Mouse (Mus musculus): ENCODE measurements around the gene Exoc4. TPM values are rescaled to one million over a fixed set of nuclear protein-coding genes. Genes with fewer than 3 reads are reported as not detected.

The Exoc4 gene
- 10 to 100 TPM; 87.6 to 90.9 TPM for total RNA-seq (2021)
- long read RNA-seq, experiment 1, full-length matches to known transcripts: 2 of 11 reads
- long read RNA-seq, experiment 1, partial matches to known transcripts: 3 of 11 reads
- long read RNA-seq, experiment 1, other reads (novel, unspliced or antisense): 6 of 11 reads
- long read RNA-seq, experiment 2, full-length matches to known transcripts: 7 of 25 reads
- long read RNA-seq, experiment 2, partial matches to known transcripts: 9 of 25 reads
- long read RNA-seq, experiment 2, other reads (novel, unspliced or antisense): 9 of 25 reads

- Histone ChIP-seq H3K27ac (peak within 1 kb of the TSS; percentile 94), H3K4me3 (peak within 1 kb of the TSS; percentile 79)
- TF ChIP-seq CTCF (conservative IDR thresholded peaks at IDR 0.05): peak; percentile 41
- DNase-seq (ENCODE audit: low spot score in 2 of 2): peak; percentile 92 to 98
Observed at GRCm38 (mm10) chr6:33248894-33249758, at the start of gene Exoc4. Gene Exoc4 (plus strand): TSS chr6:33249085.

- H3K4me3 ChIP-seq: no peak overlapping the region
- no peak for TF ChIP-seq CTCF (conservative IDR thresholded peaks at IDR 0.05)
- no peak overlapping the region for H3K27ac ChIP-seq
- no peak for DNase-seq (ENCODE audit: low spot score in 2 of 2)
Observed at GRCm38 (mm10) chr6:33218780-33219179, 30.1 kb upstream of the Exoc4 start.

GRCm38 (mm10) chr6:33226700-33227099, 22.2 kb upstream of the Exoc4 start:
- TF ChIP-seq CTCF (conservative IDR thresholded peaks at IDR 0.05): no peak
- H3K4me3 ChIP-seq: no peak overlapping the region
- H3K27ac ChIP-seq: no peak overlapping the region
- DNase-seq (ENCODE audit: low spot score in 2 of 2): no peak

DNA sequence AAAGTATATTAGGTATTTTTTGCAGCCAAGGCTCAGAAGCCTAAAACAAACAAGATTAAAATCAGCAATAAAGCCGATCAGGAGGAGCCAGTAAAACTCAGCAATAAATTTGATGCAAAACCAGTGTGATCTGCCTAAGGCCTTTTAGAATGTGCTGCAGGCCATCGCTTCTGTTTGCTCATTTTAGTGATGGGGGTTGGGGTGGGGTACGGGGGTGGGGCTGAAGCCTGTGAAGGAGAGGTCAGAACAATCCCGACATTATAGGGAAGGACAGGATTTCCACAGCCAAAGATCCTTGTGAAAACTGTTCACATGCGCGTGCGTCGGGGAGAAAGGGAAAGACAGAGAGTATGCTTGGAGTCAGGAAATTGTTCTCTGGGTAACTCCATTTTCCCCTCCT, 21.5 kb upstream of the Exoc4 start:
- Histone ChIP-seq H3K4me3 (no peak overlapping the region), H3K27ac (no peak overlapping the region)
- DNase-seq (ENCODE audit: low spot score in 2 of 2): no peak
- TF ChIP-seq CTCF (conservative IDR thresholded peaks at IDR 0.05): no peak

DNA sequence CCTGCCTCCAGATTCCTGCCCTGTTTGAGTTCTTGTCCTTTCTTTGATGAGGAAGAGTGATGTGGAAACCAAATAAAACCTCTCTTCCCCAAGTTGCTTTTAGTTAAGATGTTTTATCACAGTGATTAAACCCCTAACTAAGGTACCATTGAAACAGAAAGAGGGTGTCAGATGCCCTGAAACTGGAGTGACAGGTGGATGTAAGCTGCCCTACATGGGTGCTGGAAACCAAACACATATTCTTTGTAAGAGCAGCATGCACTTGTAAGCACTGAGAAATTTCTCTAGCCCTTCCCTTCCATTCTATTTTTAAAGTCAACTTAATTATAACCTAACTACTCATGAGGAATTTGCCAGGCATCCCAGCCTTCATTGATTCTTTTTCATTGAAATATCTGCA, 7.6 kb upstream of the Exoc4 start:
- Histone ChIP-seq H3K4me3 (no peak overlapping the region), H3K27ac (no peak overlapping the region)
- no peak for DNase-seq (ENCODE audit: low spot score in 2 of 2)
- no peak for TF ChIP-seq CTCF (conservative IDR thresholded peaks at IDR 0.05)

- H3K27ac ChIP-seq: no peak overlapping the region
- H3K4me3 ChIP-seq: no peak overlapping the region
- no peak for TF ChIP-seq CTCF (conservative IDR thresholded peaks at IDR 0.05)
- no peak for DNase-seq (ENCODE audit: low spot score in 2 of 2)
Observed at GRCm38 (mm10) chr6:33244546-33244945, 4.3 kb upstream of the Exoc4 start.

GRCm38 (mm10) chr6:33247146-33247545, 1.7 kb upstream of the Exoc4 start:
- Histone ChIP-seq H3K4me3 (no peak overlapping the region), H3K27ac (no peak overlapping the region)
- TF ChIP-seq CTCF (conservative IDR thresholded peaks at IDR 0.05): no peak
- DNase-seq (ENCODE audit: low spot score in 2 of 2): no peak

GRCm38 (mm10) chr6:33247576-33248355, 1.1 kb upstream of the Exoc4 start:
- no peak for DNase-seq (ENCODE audit: low spot score in 2 of 2)
- Histone ChIP-seq H3K4me3 (no peak overlapping the region), H3K27ac (no peak overlapping the region)
- TF ChIP-seq CTCF (conservative IDR thresholded peaks at IDR 0.05): no peak

GRCm38 (mm10) chr6:33256638-33257037, 7.8 kb downstream of the Exoc4 start:
- DNase-seq (ENCODE audit: low spot score in 2 of 2): no peak
- no peak overlapping the region for H3K4me3 ChIP-seq
- H3K27ac ChIP-seq: no peak overlapping the region
- no peak for TF ChIP-seq CTCF (conservative IDR thresholded peaks at IDR 0.05)

DNA sequence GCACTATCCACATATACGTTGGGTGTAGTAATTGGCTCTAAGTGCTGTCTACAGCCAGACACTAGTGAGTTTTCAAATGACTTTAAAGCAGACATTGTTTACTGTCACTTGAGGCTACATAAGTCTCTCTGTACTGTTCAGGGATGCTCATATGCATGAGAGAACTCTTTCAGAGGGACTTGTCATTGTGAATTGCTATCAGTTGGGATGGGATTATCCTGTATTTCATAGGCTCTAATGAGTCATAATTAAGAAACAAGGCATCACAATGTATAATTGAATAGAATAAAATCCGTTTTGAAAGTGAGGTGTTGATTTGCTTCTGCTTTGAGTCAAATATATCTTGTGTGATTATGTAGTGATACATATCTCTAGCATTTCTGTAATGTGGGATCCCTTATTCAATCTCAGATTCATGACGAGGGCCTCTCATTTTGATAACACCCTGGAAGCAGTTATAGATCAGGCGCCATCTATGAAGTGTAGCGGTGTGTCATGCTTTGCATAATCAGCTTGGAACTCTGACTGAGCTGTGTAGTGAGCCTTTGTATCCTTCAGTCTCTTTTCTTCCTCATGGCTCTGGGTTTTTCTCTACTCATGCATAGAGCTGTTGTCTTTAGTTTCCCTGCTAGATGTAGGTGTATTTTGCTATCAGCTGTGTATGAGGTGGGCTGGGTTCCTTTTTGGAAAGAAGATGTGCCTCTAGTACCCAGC, 8.3 kb downstream of the Exoc4 start:
- H3K4me3 ChIP-seq: no peak overlapping the region
- DNase-seq (ENCODE audit: low spot score in 2 of 2): no peak
- TF ChIP-seq CTCF (conservative IDR thresholded peaks at IDR 0.05): no peak
- H3K27ac ChIP-seq: no peak overlapping the region

DNA sequence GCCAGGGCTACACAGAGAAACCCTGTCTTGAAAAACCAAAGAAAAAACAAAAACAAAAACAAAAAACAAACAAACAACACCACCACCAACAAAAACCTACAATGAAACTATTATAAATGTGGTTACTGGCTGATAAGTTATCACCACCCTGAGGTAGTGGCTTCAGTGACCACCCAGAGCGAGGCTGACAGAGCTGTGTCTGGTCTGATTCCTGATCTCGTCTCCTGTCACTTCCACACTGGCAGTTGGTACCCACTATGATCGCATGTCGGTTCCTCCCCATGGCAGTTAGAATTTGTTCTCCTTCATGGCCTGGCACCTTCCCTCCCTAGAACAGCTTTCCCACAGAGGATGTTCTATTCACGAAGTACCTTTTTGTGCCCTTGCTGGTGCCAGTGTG, 11.0 kb downstream of the Exoc4 start:
- TF ChIP-seq CTCF (conservative IDR thresholded peaks at IDR 0.05): no peak
- H3K27ac ChIP-seq: no peak overlapping the region
- H3K4me3 ChIP-seq: no peak overlapping the region
- DNase-seq (ENCODE audit: low spot score in 2 of 2): no peak

GRCm38 (mm10) chr6:33261606-33262005, 12.7 kb downstream of the Exoc4 start:
- Histone ChIP-seq H3K4me3 (no peak overlapping the region), H3K27ac (no peak overlapping the region)
- DNase-seq (ENCODE audit: low spot score in 2 of 2): no peak
- TF ChIP-seq CTCF (conservative IDR thresholded peaks at IDR 0.05): no peak
